Mouse (Mus musculus) cerebellum, adult (tissue): ENCODE measurements around the gene AI837181.

ENCODE experiments used
- ATAC-seq: cut with Nextera tagmentation; 2 replicates; pipeline ENCODE4 v1.9.2; 2017; ENCODE audit warnings: mild to moderate bottlenecking, moderate library complexity, mixed read lengths; ENCODE audit not compliant: insufficient number of reproducible peaks, low FRiP score, low TSS enrichment

Gene AI837181

GRCm38 (mm10) chr19:5413840-5414239 is 11.1 kb upstream of the AI837181 start:
- no peak for ATAC-seq

DNA sequence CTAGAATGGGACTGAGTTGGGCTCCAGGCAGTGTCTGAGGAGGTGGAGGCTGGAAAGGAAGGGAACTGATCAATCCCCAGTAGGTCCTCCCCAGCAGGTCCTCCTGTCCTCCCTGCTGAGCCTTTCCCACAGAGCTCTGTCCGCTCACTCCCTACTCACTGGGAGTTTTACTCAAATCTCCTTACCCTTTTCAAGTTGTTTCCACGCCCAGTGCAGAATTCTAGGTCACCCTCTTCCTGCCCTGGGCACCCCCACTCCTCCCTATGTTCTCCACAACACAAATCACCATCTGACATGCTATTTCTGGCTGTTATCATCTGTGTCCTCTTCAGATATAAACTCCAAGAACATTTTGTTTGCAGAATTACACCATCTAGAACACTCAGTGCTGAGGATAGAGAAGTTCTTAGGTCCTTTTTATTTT is 10.4 kb upstream of the AI837181 start:
- no peak for ATAC-seq

- no peak for ATAC-seq
These were observed 6.0 kb upstream of the AI837181 start for GRCm38 (mm10) chr19:5418750-5419466.

DNA sequence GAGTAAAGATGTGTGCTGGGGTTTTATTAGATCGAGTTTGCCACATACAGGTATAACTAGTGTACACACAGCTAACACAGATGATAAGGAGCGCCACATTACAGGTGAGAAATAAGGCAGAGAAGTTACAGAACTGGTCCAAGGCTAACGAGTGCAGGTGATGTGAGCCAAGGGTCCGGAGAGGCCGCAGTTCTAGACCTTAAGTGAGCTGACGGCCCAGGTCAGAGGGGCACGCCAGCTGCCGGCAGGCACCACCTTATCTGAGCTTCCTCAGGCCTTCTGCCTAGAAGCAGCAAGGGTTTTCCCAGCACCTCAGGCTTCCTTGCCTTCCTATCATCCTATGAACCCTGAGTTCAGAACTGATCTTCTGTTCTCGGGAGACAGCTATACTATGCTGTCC is 5.3 kb upstream of the AI837181 start:
- ATAC-seq = no peak

DNA sequence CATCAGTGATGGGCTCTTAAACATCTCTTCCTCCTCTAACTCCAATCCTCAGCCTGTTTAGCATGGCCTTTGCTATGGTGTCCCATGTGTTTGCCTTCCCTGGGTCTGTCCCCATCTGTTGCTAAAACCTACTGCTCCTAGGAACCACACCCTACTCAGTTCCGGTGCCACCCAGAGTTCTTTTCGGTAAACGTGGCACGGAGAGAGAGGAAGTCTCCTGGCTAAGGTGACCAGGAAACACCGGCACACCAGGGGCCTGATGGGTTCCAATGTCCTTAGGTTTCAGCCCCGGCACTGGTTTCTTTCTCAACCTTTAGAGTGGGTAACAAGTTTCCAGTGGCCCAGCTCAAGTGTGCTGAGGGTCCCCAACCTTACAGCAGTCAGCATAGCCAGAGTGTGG is 4.4 kb upstream of the AI837181 start:
- ATAC-seq = no peak

DNA sequence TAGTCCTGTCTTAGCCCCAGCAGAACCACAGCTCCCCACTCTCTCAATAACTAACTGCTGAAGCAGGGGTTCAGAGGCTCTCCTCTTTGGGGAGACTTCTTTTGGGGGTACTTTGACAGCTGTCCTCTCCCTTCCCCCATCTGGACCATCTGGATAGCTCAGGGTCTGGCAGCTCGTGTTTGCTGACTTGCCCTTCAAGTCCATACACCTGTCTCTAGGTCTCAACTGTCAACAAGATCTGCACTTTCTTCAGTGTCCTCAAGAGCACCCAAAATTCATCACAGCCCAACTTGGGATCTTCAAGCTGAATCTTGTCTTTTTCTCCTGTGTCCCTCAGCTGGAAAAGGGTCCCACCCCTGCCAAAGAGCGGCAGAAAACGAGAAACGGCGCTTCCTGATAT is 3.2 kb upstream of the AI837181 start:
- no peak for ATAC-seq

- ATAC-seq = no peak
These were observed 2.7 kb upstream of the AI837181 start for GRCm38 (mm10) chr19:5422267-5422666.

DNA sequence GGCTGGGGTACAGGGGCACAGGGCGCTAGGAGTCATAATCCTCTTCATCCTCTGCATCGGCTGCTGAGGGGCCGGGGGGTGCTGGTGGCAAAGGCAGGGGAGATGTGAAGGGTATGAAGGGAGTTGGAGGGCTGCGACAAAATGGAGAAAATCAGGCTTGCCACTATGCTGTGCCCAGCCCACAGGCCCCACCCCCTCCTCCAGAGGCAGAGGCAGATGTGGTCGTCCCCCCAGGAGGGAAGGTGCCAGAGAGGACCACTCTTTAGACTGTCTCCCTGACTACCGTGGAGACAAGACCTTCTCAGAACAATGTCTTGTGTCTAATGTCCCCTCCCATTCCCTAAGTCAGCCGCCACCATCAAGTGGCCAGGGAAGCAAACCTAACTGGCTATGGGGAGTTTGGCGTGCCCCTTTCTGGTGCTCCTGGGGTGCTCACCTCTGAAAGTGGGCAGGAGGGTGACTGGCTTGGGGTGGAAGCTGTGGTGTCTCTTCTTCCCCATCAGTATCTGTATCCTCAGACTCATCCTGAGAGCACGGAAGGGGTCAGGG is 2.0 kb upstream of the AI837181 start:
- no peak for ATAC-seq

DNA sequence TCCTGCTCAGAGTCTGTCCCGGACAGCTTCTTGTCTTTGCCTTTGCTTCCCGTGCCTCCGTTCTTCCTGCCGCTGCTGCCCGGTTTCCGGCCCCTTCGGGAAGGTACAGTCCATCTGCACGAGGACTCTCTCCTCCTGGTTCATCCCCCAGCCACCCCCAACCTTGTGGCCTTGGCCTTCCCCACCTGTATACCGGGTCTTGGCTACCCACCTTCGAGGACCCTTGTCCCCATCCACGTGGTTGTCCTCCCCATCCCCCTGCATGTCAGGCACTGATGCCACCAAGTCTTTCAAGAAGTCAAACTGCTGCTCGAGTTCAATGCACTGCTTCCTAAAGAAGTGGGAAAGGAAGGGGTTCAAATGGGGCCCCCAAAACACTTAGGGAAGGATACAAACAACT is 1.4 kb upstream of the AI837181 start:
- ATAC-seq = no peak

GRCm38 (mm10) chr19:5424092-5424781 is 707 bp upstream of the AI837181 start:
- ATAC-seq = peak; percentile 34

DNA sequence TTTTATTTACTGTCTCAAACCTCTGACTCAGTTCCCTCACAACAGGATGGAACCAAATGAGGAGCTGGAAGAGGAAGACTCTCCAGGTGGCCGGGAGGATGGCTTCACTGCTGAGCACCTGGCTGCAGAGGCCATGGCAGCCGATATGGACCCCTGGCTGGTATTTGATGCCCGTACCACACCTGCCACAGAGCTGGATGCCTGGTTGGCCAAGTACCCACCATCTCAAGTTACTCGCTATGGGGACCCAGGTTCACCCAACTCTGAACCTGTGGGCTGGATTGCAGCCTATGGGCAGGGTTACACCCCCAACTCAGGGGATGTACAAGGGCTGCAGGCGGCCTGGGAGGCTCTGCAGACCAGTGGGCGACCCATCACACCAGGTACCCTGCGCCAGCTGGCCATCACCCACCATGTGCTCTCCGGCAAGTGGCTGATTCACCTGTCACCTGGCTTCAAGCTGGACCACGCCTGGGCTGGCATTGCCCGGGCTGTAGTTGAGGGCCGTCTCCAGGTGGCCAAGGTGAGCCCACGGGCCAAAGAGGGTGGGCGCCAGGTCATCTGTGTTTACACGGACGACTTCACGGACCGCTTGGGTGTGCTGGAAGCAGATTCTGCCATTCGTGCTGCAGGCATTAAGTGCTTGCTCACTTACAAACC is 1.1 kb downstream of the AI837181 start:
- ATAC-seq = no peak

GRCm38 (mm10) chr19:5426640-5427290 is 1.8 kb downstream of the AI837181 start:
- no peak for ATAC-seq

DNA sequence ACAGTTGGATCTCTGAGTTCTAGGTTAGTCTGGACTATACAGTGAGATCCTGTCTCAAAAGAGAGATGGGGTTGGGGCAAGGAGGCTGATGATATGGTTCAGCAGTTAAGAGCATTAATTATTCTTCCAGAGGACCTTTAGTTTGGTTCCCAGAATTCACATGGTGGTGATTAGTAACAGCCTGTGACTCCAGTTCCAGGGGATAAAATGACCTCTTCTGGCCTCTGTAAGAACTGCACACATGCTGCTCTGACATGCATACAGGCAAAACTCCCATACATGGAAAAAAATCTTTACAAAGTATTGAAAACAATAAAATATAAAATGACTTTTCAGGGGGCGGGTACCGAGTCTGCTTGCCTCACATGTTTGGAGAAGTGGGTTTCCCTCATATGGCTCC is 3.1 kb downstream of the AI837181 start:
- ATAC-seq = no peak

- no peak for ATAC-seq
These were observed 4.3 kb downstream of the AI837181 start for GRCm38 (mm10) chr19:5429219-5429618.

- no peak for ATAC-seq
These were observed 4.9 kb downstream of the AI837181 start for GRCm38 (mm10) chr19:5429806-5430205.

DNA sequence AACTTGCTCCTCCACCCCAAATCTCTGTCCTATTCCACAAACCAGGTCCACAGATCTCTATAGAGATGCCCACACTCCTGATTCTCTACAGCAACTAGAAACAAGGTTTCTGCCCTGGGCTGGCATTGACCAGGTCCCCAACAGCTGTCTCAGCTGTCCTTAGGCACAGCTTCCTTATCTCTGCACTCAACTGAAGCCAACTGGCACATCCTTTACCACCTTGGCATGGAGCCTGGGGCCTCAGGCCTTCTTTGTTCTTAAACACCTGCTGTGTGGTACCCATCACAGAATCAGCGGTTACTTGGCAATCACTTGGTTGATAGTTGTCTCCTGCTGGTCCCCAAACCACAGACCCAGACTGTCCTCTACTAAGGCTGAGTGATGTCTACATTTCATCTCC is 5.5 kb downstream of the AI837181 start:
- no peak for ATAC-seq

GRCm38 (mm10) chr19:5431911-5432464 is 7.0 kb downstream of the AI837181 start:
- ATAC-seq = no peak

GRCm38 (mm10) chr19:5432992-5433852 is 8.3 kb downstream of the AI837181 start:
- no peak for ATAC-seq

DNA sequence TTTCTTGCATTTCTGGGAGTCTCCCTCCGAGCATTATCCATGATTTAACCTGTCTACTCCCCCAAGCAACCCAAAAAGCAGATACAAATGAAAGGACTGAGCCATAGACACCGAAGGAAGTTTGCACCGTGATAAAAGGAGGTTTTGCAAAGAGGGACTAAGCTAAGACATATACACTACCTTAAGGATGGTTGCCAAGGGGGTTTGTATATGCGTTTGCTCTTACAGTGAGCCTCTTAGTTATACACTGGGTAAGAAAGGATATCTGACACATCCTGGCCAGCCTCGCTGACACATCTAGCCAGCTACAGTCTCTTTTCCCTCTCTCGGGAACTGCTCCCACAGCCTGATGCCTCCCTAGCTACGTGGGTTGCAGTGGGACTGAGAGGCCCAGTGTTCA is 9.0 kb downstream of the AI837181 start:
- ATAC-seq = no peak
